ENCODE assay signal across 17 mouse cellular contexts in genomic region chr3:27338887-27339286, GRCm38 (mm10). TPM values are rescaled to one million over a fixed set of nuclear protein-coding genes. Genes with fewer than 3 reads are reported as not detected.
"Had no signal": no experiment of that assay in that cellular context is flagged by ENCODE, and none has a peak within 500 bp of the region (broad histone marks: within the 10 kb centered on the region; RNA-seq: fewer than 3 reads in every experiment).

No protein-coding gene starts in this region.

- H3K4me2 ChIP-seq: limb, embryonic 13.5 days; liver, embryonic 12.5 days; liver, embryonic 15.5 days; lung, embryonic 15.5 days; midbrain, embryonic 13.5 days; neural tube, embryonic 12.5 days; neural tube, embryonic 15.5 days had no signal

- H3K4me3 ChIP-seq: layer of hippocampus, adult 2 months; limb, embryonic 10.5 days; limb, embryonic 13.5 days; liver, embryonic 12.5 days; liver, embryonic 15.5 days; lung, embryonic 15.5 days; megakaryocyte, embryonic 14.5 days; midbrain, embryonic 10.5 days; midbrain, embryonic 13.5 days; neural tube, embryonic 12.5 days; neural tube, embryonic 15.5 days had no signal

- H3K27ac ChIP-seq: layer of hippocampus, adult 2 months; limb, embryonic 10.5 days; limb, embryonic 13.5 days; liver, embryonic 12.5 days; liver, embryonic 15.5 days; lung, embryonic 15.5 days; midbrain, embryonic 10.5 days; midbrain, embryonic 13.5 days; neural tube, embryonic 12.5 days; neural tube, embryonic 15.5 days; stomach, postnatal 0 days had no signal

- DNase-seq: right cerebral cortex, adult 18-20 months had no signal

- ATAC-seq: intestine, postnatal 0 days; liver, embryonic 12.5 days; midbrain, embryonic 13.5 days had no signal

- H3K36me3 ChIP-seq: limb, embryonic 10.5 days; limb, embryonic 13.5 days; liver, embryonic 12.5 days; liver, embryonic 15.5 days; lung, embryonic 15.5 days; midbrain, embryonic 10.5 days; midbrain, embryonic 13.5 days; neural tube, embryonic 12.5 days; neural tube, embryonic 15.5 days had no signal

- H3K9me3 ChIP-seq: limb, embryonic 10.5 days; limb, embryonic 13.5 days; liver, embryonic 12.5 days; liver, embryonic 15.5 days; lung, embryonic 15.5 days; megakaryocyte, embryonic 14.5 days; midbrain, embryonic 10.5 days; midbrain, embryonic 13.5 days; neural tube, embryonic 12.5 days; neural tube, embryonic 15.5 days had no signal

- H3K4me1 ChIP-seq: limb, embryonic 10.5 days; limb, embryonic 13.5 days; liver, embryonic 12.5 days; liver, embryonic 15.5 days; lung, embryonic 15.5 days; megakaryocyte, embryonic 14.5 days; midbrain, embryonic 13.5 days; neural tube, embryonic 12.5 days; neural tube, embryonic 15.5 days had no signal

- H3K27me3 ChIP-seq: limb, embryonic 13.5 days; liver, embryonic 12.5 days; liver, embryonic 15.5 days; lung, embryonic 15.5 days; megakaryocyte, embryonic 14.5 days; midbrain, embryonic 13.5 days; neural tube, embryonic 12.5 days; neural tube, embryonic 15.5 days had no signal

- H3K9ac ChIP-seq: limb, embryonic 13.5 days; liver, embryonic 12.5 days; liver, embryonic 15.5 days; lung, embryonic 15.5 days; midbrain, embryonic 13.5 days; neural tube, embryonic 12.5 days; neural tube, embryonic 15.5 days had no signal

RNA-seq across cellular contexts. Expression of gene Tnfsf10, which starts 22.1 kb away (rescaled TPM):
- polyA plus RNA-seq: limb, embryonic 10.5 days; midbrain, embryonic 10.5 days; neural tube, embryonic 12.5 days had no signal

RNA-seq across cellular contexts. Expression of gene Ghsr, which starts 32.3 kb away (rescaled TPM):
- polyA plus RNA-seq: intestine, embryonic 14.5 days; intestine, postnatal 0 days; large intestine, adult 2 months; limb, embryonic 10.5 days; limb, embryonic 13.5 days; liver, embryonic 12.5 days; liver, embryonic 15.5 days; lung, embryonic 15.5 days; stomach, embryonic 14.5 days; stomach, postnatal 0 days had no signal
